Mouse (Mus musculus) stomach, embryonic 14.5 days (tissue): Measurements from ENCODE around the gene Nav2. TPM values are rescaled to one million over a fixed set of nuclear protein-coding genes. Genes with fewer than 3 reads are reported as not detected.

ENCODE experiments used
- ATAC-seq: fragments of 200-750 bp; cut with Nextera tagmentation; 2 replicates; pipeline ENCODE4 v1.8.0; 2017; ENCODE audit warnings: low read depth, moderate TSS enrichment; ENCODE audit not compliant: insufficient number of reproducible peaks, insufficient read depth, low FRiP score
- H3K27ac ChIP-seq: fragments of 300-500 bp; sonication (generic); 2 replicates; pipeline ENCODE4 v1.5.1; 2014; ENCODE audit warnings: mild to moderate bottlenecking, low read length, moderate library complexity, mixed read lengths
- H3K27me3 ChIP-seq: fragments of 300-500 bp; sonication (generic); 2 replicates; pipeline ENCODE4 v1.6.1; 2014; ENCODE audit warnings: low read length, control low read depth, mixed read lengths; ENCODE audit not compliant: control insufficient read depth, insufficient read depth
- H3K36me3 ChIP-seq: fragments of 300-500 bp; sonication (generic); 2 replicates; pipeline ENCODE4 v1.6.1; 2014; ENCODE audit warnings: mild to moderate bottlenecking, control low read depth, low read length, moderate library complexity, mixed read lengths; ENCODE audit not compliant: control insufficient read depth, insufficient read depth
- H3K4me1 ChIP-seq: fragments of 300-500 bp; sonication (generic); 2 replicates; pipeline ENCODE4 v1.6.1; 2014; ENCODE audit warnings: low read length, control low read depth, mixed read lengths; ENCODE audit not compliant: control insufficient read depth, insufficient read depth
- H3K4me2 ChIP-seq: fragments of 300-500 bp; sonication (generic); replicated peaks from 2 replicates; pipeline ENCODE4 v1.6.1; 2014; ENCODE audit warnings: low read depth, low read length, control low read depth
- H3K4me3 ChIP-seq: fragments of 300-500 bp; sonication (generic); 2 replicates; pipeline ENCODE4 v1.5.1; 2014; ENCODE audit warnings: low read depth, low read length, control low read depth
- H3K9ac ChIP-seq: fragments of 300-500 bp; sonication (generic); replicated peaks from 2 replicates; pipeline ENCODE4 v1.6.1; 2014; ENCODE audit warnings: low read depth, mild to moderate bottlenecking, control low read depth, low read length, moderate library complexity, mixed read lengths
- H3K9me3 ChIP-seq: fragments of 300-500 bp; sonication (generic); 2 replicates; pipeline ENCODE4 v1.6.1; 2016; ENCODE audit warnings: low read depth, low read length, control low read depth; ENCODE audit not compliant: control insufficient read depth
- WGBS: fragments of 180-500 bp; shearing (Covaris S2); extraction: QIAGEN DNeasy Blood & Tissue Kit; methylation state at CpG from one replicate; pipeline ENCODE4 v1.1.7; 2014; 5-methylcytosine and 5-hydroxymethylcytosine counted together
- polyA plus RNA-seq: library from polyadenylated mRNA; unstranded; fragments of >200 nt; fragmentation: Nextera tagmentation; extraction: Ambion mirVana; gene quantifications from 2 replicates; pipeline ENCODE4 v1.2.1, GENCODE M21; 2014

Gene Nav2
- polyA plus RNA-seq, 1 experiment from 2014 or later = 41.1 TPM

- no peak for ATAC-seq
- H3K4me3 ChIP-seq = no peak overlapping the region
- H3K9ac ChIP-seq = no peak overlapping the region
- no peaks in the 10 kb centered on the region for H3K36me3 ChIP-seq
- no peak overlapping the region for H3K27ac ChIP-seq
- H3K27me3 ChIP-seq = no peaks in the 10 kb centered on the region
- H3K9me3 ChIP-seq = no peaks in the 10 kb centered on the region
- H3K4me2 ChIP-seq = no peak overlapping the region
- 88% methylated on average over 9 of the region's 9 CpGs for WGBS
- H3K4me1 ChIP-seq = no peaks in the 10 kb centered on the region
Measured at GRCm38 (mm10) chr7:49268401-49268921, 359.9 kb downstream of the Nav2 start.

- no peaks in the 10 kb centered on the region for H3K9me3 ChIP-seq
- WGBS = 77% methylated on average over 11 of the region's 11 CpGs
- no peak overlapping the region for H3K4me2 ChIP-seq
- H3K4me1 ChIP-seq = no peaks in the 10 kb centered on the region
- H3K4me3 ChIP-seq = no peak overlapping the region
- no peaks in the 10 kb centered on the region for H3K36me3 ChIP-seq
- H3K9ac ChIP-seq = no peak overlapping the region
- no peak for ATAC-seq
- H3K27me3 ChIP-seq = no peaks in the 10 kb centered on the region
- H3K27ac ChIP-seq = no peak overlapping the region
Measured at GRCm38 (mm10) chr7:49270855-49271254, 362.3 kb downstream of the Nav2 start.

- no peaks in the 10 kb centered on the region for H3K4me1 ChIP-seq
- no peak overlapping the region for H3K4me3 ChIP-seq
- no peak overlapping the region for H3K27ac ChIP-seq
- no peaks in the 10 kb centered on the region for H3K9me3 ChIP-seq
- H3K27me3 ChIP-seq = no peaks in the 10 kb centered on the region
- 25% methylated on average over 16 of the region's 16 CpGs for WGBS
- no peak overlapping the region for H3K4me2 ChIP-seq
- peak; percentile 57; the same call in 1 of the 2 replicates for ATAC-seq
- no peak overlapping the region for H3K9ac ChIP-seq
- no peaks in the 10 kb centered on the region for H3K36me3 ChIP-seq
Measured at GRCm38 (mm10) chr7:49272445-49273439, 364.2 kb downstream of the Nav2 start.

GRCm38 (mm10) chr7:49273907-49274656 is 365.6 kb downstream of the Nav2 start:
- no peaks in the 10 kb centered on the region for H3K9me3 ChIP-seq
- H3K27ac ChIP-seq = no peak overlapping the region
- no peaks in the 10 kb centered on the region for H3K27me3 ChIP-seq
- WGBS = 72% methylated on average over 13 of the region's 13 CpGs
- no peak for ATAC-seq
- H3K4me2 ChIP-seq = no peak overlapping the region
- no peaks in the 10 kb centered on the region for H3K36me3 ChIP-seq
- H3K4me3 ChIP-seq = no peak overlapping the region
- no peaks in the 10 kb centered on the region for H3K4me1 ChIP-seq
- H3K9ac ChIP-seq = no peak overlapping the region

- ATAC-seq = no peak
- no peaks in the 10 kb centered on the region for H3K27me3 ChIP-seq
- H3K36me3 ChIP-seq = no peaks in the 10 kb centered on the region
- 78% methylated on average over 8 of the region's 8 CpGs for WGBS
- H3K9ac ChIP-seq = no peak overlapping the region
- no peak overlapping the region for H3K4me2 ChIP-seq
- no peaks in the 10 kb centered on the region for H3K4me1 ChIP-seq
- no peaks in the 10 kb centered on the region for H3K9me3 ChIP-seq
- H3K4me3 ChIP-seq = no peak overlapping the region
- H3K27ac ChIP-seq = no peak overlapping the region
Measured at GRCm38 (mm10) chr7:49274676-49275075, 366.2 kb downstream of the Nav2 start.

- Histone ChIP-seq H3K27me3 (no peaks in the 10 kb centered on the region), H3K9ac (no peak overlapping the region), H3K9me3 (no peaks in the 10 kb centered on the region), H3K27ac (no peak overlapping the region), H3K4me1 (no peaks in the 10 kb centered on the region), H3K36me3 (no peaks in the 10 kb centered on the region), H3K4me2 (no peak overlapping the region), H3K4me3 (no peak overlapping the region)
- no peak for ATAC-seq
- whole genome bisulfite sequencing = 80% methylated on average over 8 of the region's 8 CpGs
Measured at GRCm38 (mm10) chr7:49276163-49276562, 367.6 kb downstream of the Nav2 start.

- no peaks in the 10 kb centered on the region for H3K4me1 ChIP-seq
- H3K27ac ChIP-seq = no peak overlapping the region
- H3K4me2 ChIP-seq = no peak overlapping the region
- no peak for ATAC-seq
- H3K36me3 ChIP-seq = no peaks in the 10 kb centered on the region
- H3K9ac ChIP-seq = no peak overlapping the region
- 77% methylated on average over 4 of the region's 4 CpGs for WGBS
- H3K9me3 ChIP-seq = no peaks in the 10 kb centered on the region
- H3K4me3 ChIP-seq = no peak overlapping the region
- H3K27me3 ChIP-seq = no peaks in the 10 kb centered on the region
Measured at GRCm38 (mm10) chr7:49277685-49278084, 369.2 kb downstream of the Nav2 start.

- Histone ChIP-seq H3K9me3 (no peaks in the 10 kb centered on the region), H3K27ac (no peak overlapping the region), H3K27me3 (no peaks in the 10 kb centered on the region), H3K4me2 (no peak overlapping the region), H3K36me3 (no peaks in the 10 kb centered on the region), H3K4me1 (no peaks in the 10 kb centered on the region), H3K4me3 (no peak overlapping the region), H3K9ac (no peak overlapping the region)
- WGBS = 44% methylated on average over 2 of the region's 2 CpGs
- ATAC-seq = no peak
Measured at GRCm38 (mm10) chr7:49278531-49278930, 370.0 kb downstream of the Nav2 start.
